8 mouse cellular contexts compared by ENCODE assay signal in genomic region chrX:112312094-112312493, GRCm38 (mm10). TPM values are rescaled to one million over a fixed set of nuclear protein-coding genes. Genes with fewer than 3 reads are reported as not detected.
DNase-seq lines count a peak whose midpoint lies in the region; ATAC-seq and TF ChIP-seq lines count a peak whose summit lies in the region.

No protein-coding gene starts in this region.

- H3K27ac ChIP-seq in heart, postnatal 0 days (ENCODE audit: low read depth): no peak overlapping the region
- no peak overlapping the region for H3K27ac ChIP-seq in hindbrain, embryonic 16.5 days (ENCODE audit: low read depth, low read length)
- no peak overlapping the region for H3K27ac ChIP-seq in midbrain, embryonic 14.5 days (replicated peaks; ENCODE audit: low read depth, low read length)

- H3K9me3 ChIP-seq in heart, postnatal 0 days (replicated peaks; ENCODE audit: control insufficient read depth, low read length): no peaks in the 10 kb centered on the region
- H3K9me3 ChIP-seq in hindbrain, embryonic 16.5 days (ENCODE audit: control insufficient read depth, low read length): no peaks in the 10 kb centered on the region
- no peaks in the 10 kb centered on the region for H3K9me3 ChIP-seq in midbrain, embryonic 14.5 days (ENCODE audit: control insufficient read depth, low read length)

- no peak overlapping the region for H3K9ac ChIP-seq in heart, postnatal 0 days (replicated peaks; ENCODE audit: low read depth, low read length)
- no peak overlapping the region for H3K9ac ChIP-seq in hindbrain, embryonic 16.5 days (ENCODE audit: low read depth, low read length)
- no peak overlapping the region for H3K9ac ChIP-seq in midbrain, embryonic 14.5 days (replicated peaks; ENCODE audit: low read length)

- peak; percentile 12 for DNase-seq in heart, postnatal 0 days (ENCODE audit: low spot score)
- no peak for DNase-seq in heart, adult 8-10 months (ENCODE audit: low spot score)
- DNase-seq in c-Kit-negative CD71-positive TER-119-positive erythroid progenitor cells, embryonic 14.5 days (ENCODE audit: low read depth, low spot score): peak; percentile 0
- DNase-seq in midbrain, embryonic 14.5 days: no peak
- no peak for DNase-seq in left cerebral cortex, adult 8-10 months (ENCODE audit: low spot score in 2 of 2)
- DNase-seq in kidney, adult 9 months: no peak

- peak overlapping the region; percentile 80 for H3K4me3 ChIP-seq in heart, postnatal 0 days (ENCODE audit: low read depth, low read length)
- peak overlapping the region; percentile 54 for H3K4me3 ChIP-seq in hindbrain, embryonic 16.5 days (ENCODE audit: low read length)
- peak overlapping the region; percentile 45 for H3K4me3 ChIP-seq in midbrain, embryonic 14.5 days (replicated peaks; ENCODE audit: low read depth, low read length)

- no peaks in the 10 kb centered on the region for H3K27me3 ChIP-seq in heart, postnatal 0 days (ENCODE audit: control insufficient read depth, insufficient read depth, low read length)
- no peaks in the 10 kb centered on the region for H3K27me3 ChIP-seq in hindbrain, embryonic 16.5 days (replicated peaks; ENCODE audit: control insufficient read depth, insufficient read depth, low read length)
- H3K27me3 ChIP-seq in midbrain, embryonic 14.5 days (ENCODE audit: control insufficient read depth, insufficient read depth, low read length): no peaks in the 10 kb centered on the region

- TF ChIP-seq EP300 in heart, postnatal 0 days (IDR thresholded peaks at IDR 0.05; ENCODE audit: low read depth): no peak

- peak overlapping the region; percentile 53 for H3K4me2 ChIP-seq in heart, postnatal 0 days (ENCODE audit: low read depth, low read length)
- peak overlapping the region; percentile 50 for H3K4me2 ChIP-seq in hindbrain, embryonic 16.5 days (ENCODE audit: low read length)
- peak overlapping the region; percentile 51 for H3K4me2 ChIP-seq in midbrain, embryonic 14.5 days (ENCODE audit: low read length)

- ATAC-seq in heart, postnatal 0 days (ENCODE audit: insufficient read depth, low read depth): no peak
- no peak for ATAC-seq in hindbrain, embryonic 16.5 days
- no peak for ATAC-seq in midbrain, embryonic 14.5 days (ENCODE audit: low FRiP score, low TSS enrichment)
- no peak for ATAC-seq in activated CD4-positive, CD25-positive, alpha-beta regulatory T cell, adult 4 months

- H3K36me3 ChIP-seq in heart, postnatal 0 days (replicated peaks; ENCODE audit: control insufficient read depth, insufficient read depth, low read length): no peaks in the 10 kb centered on the region
- no peaks in the 10 kb centered on the region for H3K36me3 ChIP-seq in hindbrain, embryonic 16.5 days (ENCODE audit: control insufficient read depth, insufficient read depth, low read length)
- H3K36me3 ChIP-seq in midbrain, embryonic 14.5 days (ENCODE audit: control insufficient read depth, insufficient read depth, low read length): no peaks in the 10 kb centered on the region

- no peak for TF ChIP-seq CTCF in heart, postnatal 0 days (IDR thresholded peaks at IDR 0.05; ENCODE audit: low read depth)

- 56% methylated on average over 1 of the region's 1 CpGs for WGBS in heart, postnatal 0 days
- 50% methylated on average over 1 of the region's 1 CpGs for WGBS in hindbrain, embryonic 16.5 days
- WGBS in midbrain, embryonic 14.5 days: 73% methylated on average over 1 of the region's 1 CpGs

- H3K4me1 ChIP-seq in heart, postnatal 0 days (ENCODE audit: control insufficient read depth, insufficient read depth): no peaks in the 10 kb centered on the region
- no peaks in the 10 kb centered on the region; the same call in 1 of the 2 replicates for H3K4me1 ChIP-seq in hindbrain, embryonic 16.5 days (ENCODE audit: control insufficient read depth, insufficient read depth, low read depth, low read length)
- no peaks in the 10 kb centered on the region for H3K4me1 ChIP-seq in midbrain, embryonic 14.5 days (ENCODE audit: control insufficient read depth, insufficient read depth, low read length)

RNA-seq across cellular contexts. Expression of gene Apool, which starts 1.0 kb away (rescaled TPM):
- 36.0 and 47.7 TPM in 2 replicates for total RNA-seq in heart, postnatal 0 days (2014; rRNA removed; ENCODE audit: low replicate concordance)
- polyA plus RNA-seq in heart, postnatal 0 days (2015; fragmentation: Nextera tagmentation; extraction: Ambion mirVana): 97.9 and 101 TPM in 2 replicates
- total RNA-seq in heart, adult 8-10 months (2022): 10 to 100 TPM; 62.4 to 73.2 (median 67.0) TPM
- 16.8 and 18.5 TPM in 2 replicates for polyA plus RNA-seq in hindbrain, embryonic 16.5 days (2015; fragmentation: Nextera tagmentation; extraction: Ambion mirVana)
- polyA plus RNA-seq in midbrain, embryonic 14.5 days (2014; fragmentation: Nextera tagmentation; extraction: Ambion mirVana): 15.0 and 22.8 TPM in 2 replicates
- total RNA-seq in left cerebral cortex, adult 8-10 months (2022): 1 to 10 TPM; 7.9 to 8.1 (median 8.0) TPM
- polyA plus RNA-seq in activated CD4-positive, CD25-positive, alpha-beta regulatory T cell, adult 4 months (2017; shearing (Covaris generic)): 10 to 100 TPM; 36.4 to 39.3 TPM

Comparison
In these comparisons a context has a peak if more than half of its experiments do, and no peak if none do; other contexts are left out.
1. DNase-seq: peak in heart, postnatal 0 days (single experiment) and c-Kit-negative CD71-positive TER-119-positive erythroid progenitor cells, embryonic 14.5 days (single experiment); none in heart, adult 8-10 months (single experiment), midbrain, embryonic 14.5 days (single experiment), left cerebral cortex, adult 8-10 months (0 of 2) and kidney, adult 9 months (single experiment).
2. Peak in every context shown above with its lines, with median percentiles within 50 percentile points of each other: H3K4me2 ChIP-seq and H3K4me3 ChIP-seq.